Mouse (Mus musculus) gastrocnemius, adult 8-10 months (tissue): ENCODE measurements around the gene Scand1. TPM values are rescaled to one million over a fixed set of nuclear protein-coding genes. Genes with fewer than 3 reads are reported as not detected.

Experiments
- microRNA-seq: library from miRNA; unstranded; fragments of <30 nt; microRNA quantifications from one replicate; pipeline ENCODE4 v1.2.0, GENCODE M21; 2022
- total RNA-seq, 4 experiments: library from RNA; stranded (reverse); gene quantifications; 2 replicates each; pipeline ENCODE4 v1.2.4; 2022

The Scand1 gene
- total RNA-seq, 4 experiments from 2014 or later = 50.0 to 68.3 (median 62.9) TPM

Small RNA genes lying within 50 kb of the gene (microRNA-seq; reads per million reads assigned to microRNA genes)
- not detected for gene Gm22759

Other genes with a start within 250 kb of the Scand1 start
- gene Spag4, start 247.5 kb downstream of the Scand1 start, total RNA-seq = 1 to 10 TPM in 2 of 4 experiments, under 1 TPM in 1, not detected in 1; 0.83 to 1.2 (median 1.2) TPM
- 10 to 100 TPM in 2 of 4 experiments, 1 to 10 TPM in 2; 5.6 to 13.2 (median 9.8) TPM for gene Cpne1, start 200.7 kb downstream of the Scand1 start, total RNA-seq
- gene Rbm12, start 200.7 kb downstream of the Scand1 start, total RNA-seq = 1 to 10 TPM; 5.8 to 8.3 (median 6.9) TPM
- gene Gm28036, start 185.6 kb downstream of the Scand1 start, total RNA-seq = 1 to 10 TPM; 3.5 to 5.2 (median 3.9) TPM
- 100 to 1,000 TPM; 192 to 289 (median 265) TPM for gene Romo1, start 168.7 kb downstream of the Scand1 start, total RNA-seq
- 10 to 100 TPM; 85.7 to 90.2 (median 88.3) TPM for gene Nfs1, start 168.5 kb downstream of the Scand1 start, total RNA-seq
- gene Rbm39, start 132.5 kb downstream of the Scand1 start, total RNA-seq = 100 to 1,000 TPM in 1 of 4 experiments, 10 to 100 TPM in 3; 71.4 to 105 (median 89.2) TPM
- 10 to 100 TPM; 21.6 to 38.5 (median 29.1) TPM for gene Phf20, start 116.2 kb downstream of the Scand1 start, total RNA-seq
- 1 to 10 TPM in 1 of 4 experiments, under 1 TPM in 3; 0.74 to 1.0 (median 0.85) TPM for gene Cnbd2, start 405 bp downstream of the Scand1 start, total RNA-seq
- 1 to 10 TPM; 3.0 to 6.0 (median 3.5) TPM for gene Epb41l1, start 108.2 kb upstream of the Scand1 start, total RNA-seq
- gene Aar2, start 234.9 kb upstream of the Scand1 start, total RNA-seq = 10 to 100 TPM; 19.6 to 25.5 (median 22.0) TPM